Mouse (Mus musculus) CD4-positive naive resting alpha-beta T cell, adult 57 days (primary cell): ENCODE data around the gene Ankrd33b. TPM values are rescaled to one million over a fixed set of nuclear protein-coding genes. Genes with fewer than 3 reads are reported as not detected.

Experiments
- total RNA-seq: library from RNA; stranded (reverse); gene quantifications from one replicate; pipeline ENCODE4 v1.2.4, GENCODE M21; 2023

The Ankrd33b gene
- 1.0 TPM for total RNA-seq

DNA sequence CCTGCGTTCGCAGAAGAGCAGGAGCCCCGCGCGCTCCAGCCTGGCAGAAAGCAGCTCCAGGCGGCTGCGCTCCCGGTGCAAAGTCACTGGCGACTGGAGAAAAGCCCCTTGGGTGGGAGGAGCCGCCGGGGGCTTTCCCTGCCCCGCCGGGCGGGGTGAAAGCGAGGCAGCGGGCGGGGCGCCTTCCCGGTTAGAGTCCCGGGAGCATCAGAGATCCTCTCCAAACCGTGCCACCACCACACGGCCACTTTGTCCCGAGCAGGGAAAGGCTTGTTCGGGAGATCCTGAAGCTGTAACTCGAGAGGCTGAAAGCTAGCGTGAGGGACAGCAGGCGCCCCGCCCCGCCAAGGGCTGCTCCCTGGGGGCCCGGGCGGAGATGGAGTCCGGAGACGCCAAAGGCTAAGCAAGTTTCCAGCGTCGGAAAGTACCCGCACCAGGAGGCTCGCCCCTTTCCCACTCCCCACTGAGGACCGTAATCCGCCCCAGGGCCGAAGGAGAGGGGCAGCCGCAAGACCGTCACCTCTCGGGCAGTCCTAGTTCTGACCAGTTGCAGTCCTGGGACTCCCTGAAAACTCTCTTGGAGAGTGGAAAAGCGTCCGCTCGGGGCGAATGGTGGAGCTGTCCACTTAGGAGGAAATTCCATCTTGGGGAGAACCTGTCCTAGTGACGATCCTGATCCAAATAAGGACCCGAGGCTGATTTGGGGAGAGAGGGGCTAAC, at the start of gene Ankrd33b:
TSS of gene Ankrd33b (minus strand) at position 246 of the 720 bp plus-strand sequence.

Other genes with a start within 250 kb of the Ankrd33b start
- 50.6 TPM for gene Dap, start 143.4 kb downstream of the Ankrd33b start, total RNA-seq
- gene Ropn1l, start 86.0 kb upstream of the Ankrd33b start, total RNA-seq = 2.3 TPM
- 63.6 TPM for gene March6, start 163.3 kb upstream of the Ankrd33b start, total RNA-seq
- gene Cmbl, start 197.7 kb upstream of the Ankrd33b start, total RNA-seq = 1.3 TPM
- 251 TPM for gene Cct5, start 234.1 kb upstream of the Ankrd33b start, total RNA-seq
- 15.7 TPM for gene Fam173b, start 234.1 kb upstream of the Ankrd33b start, total RNA-seq